Mouse (Mus musculus): ENCODE results near the gene Vpreb2. TPM values are rescaled to one million over a fixed set of nuclear protein-coding genes. Genes with fewer than 3 reads are reported as not detected.

The Vpreb2 gene
- not detected in 2 replicates for polyA plus RNA-seq (2014; fragmentation: Nextera tagmentation; extraction: Ambion mirVana)

GRCm38 (mm10) chr16:17980128-17980527 lies at the start of gene Vpreb2:
TSS of gene Vpreb2 (plus strand) at chr16:17980428.
- WGBS: 44% methylated on average over 1 of the region's 1 CpGs
- H3K4me2 ChIP-seq (ENCODE audit: low read depth, low read length, severe bottlenecking): no peak within 1 kb of the TSS
- H3K27ac ChIP-seq (ENCODE audit: low read depth, low read length): no peak within 1 kb of the TSS
- DNase-seq (ENCODE audit: low spot score) (no peak), ATAC-seq (replicated peaks; ENCODE audit: low FRiP score) (no peak)
- no peaks in the 10 kb centered on the region for H3K36me3 ChIP-seq (ENCODE audit: control insufficient read depth, insufficient read depth, low read length)
- no peaks in the 10 kb centered on the region for H3K4me1 ChIP-seq (replicated peaks; ENCODE audit: control insufficient read depth, insufficient read depth, low read length)
- no peak within 1 kb of the TSS for H3K4me3 ChIP-seq (ENCODE audit: low read depth, low read length)
- no peak within 1 kb of the TSS for H3K9ac ChIP-seq (ENCODE audit: low read length)
- no peaks in the 10 kb centered on the region for H3K9me3 ChIP-seq (ENCODE audit: control insufficient read depth, low read length)
- no peaks in the 10 kb centered on the region for H3K27me3 ChIP-seq (ENCODE audit: control insufficient read depth, insufficient read depth, low read length)

- H3K9ac ChIP-seq (ENCODE audit: low read length): no peak overlapping the region
- no peak overlapping the region for H3K4me2 ChIP-seq (ENCODE audit: low read depth, low read length, severe bottlenecking)
- no peak overlapping the region for H3K4me3 ChIP-seq (ENCODE audit: low read depth, low read length)
- no peak overlapping the region for H3K27ac ChIP-seq (ENCODE audit: low read depth, low read length)
- no peaks in the 10 kb centered on the region; the same call in 1 of the 2 replicates for H3K27me3 ChIP-seq (ENCODE audit: control insufficient read depth, insufficient read depth, low read length)
- H3K36me3 ChIP-seq (ENCODE audit: control insufficient read depth, insufficient read depth, low read length): no peaks in the 10 kb centered on the region
- peaks cover 6% of the 10 kb centered on the region for H3K4me1 ChIP-seq (replicated peaks; ENCODE audit: control insufficient read depth, insufficient read depth, low read length)
- no peaks in the 10 kb centered on the region for H3K9me3 ChIP-seq (ENCODE audit: control insufficient read depth, low read length)
- 66% methylated on average over 5 of the region's 5 CpGs for WGBS
- DNase-seq (ENCODE audit: low spot score) (no peak), ATAC-seq (replicated peaks; ENCODE audit: low FRiP score) (no peak)
Observed at GRCm38 (mm10) chr16:17931906-17932460, 48.2 kb upstream of the Vpreb2 start.

GRCm38 (mm10) chr16:17933594-17934444 lies 46.4 kb upstream of the Vpreb2 start:
- Histone ChIP-seq H3K36me3 (ENCODE audit: control insufficient read depth, insufficient read depth, low read length) (no peaks in the 10 kb centered on the region), H3K27me3 (ENCODE audit: control insufficient read depth, insufficient read depth, low read length) (no peaks in the 10 kb centered on the region; the same call in 1 of the 2 replicates), H3K4me3 (ENCODE audit: low read depth, low read length) (no peak overlapping the region), H3K9ac (ENCODE audit: low read length) (no peak overlapping the region), H3K4me2 (ENCODE audit: low read depth, low read length, severe bottlenecking) (no peak overlapping the region), H3K9me3 (ENCODE audit: control insufficient read depth, low read length) (no peaks in the 10 kb centered on the region), H3K4me1 (replicated peaks; ENCODE audit: control insufficient read depth, insufficient read depth, low read length) (peaks cover 3% of the 10 kb centered on the region; the same call in 1 of the 2 replicates), H3K27ac (ENCODE audit: low read depth, low read length) (no peak overlapping the region)
- 75% methylated on average over 9 of the region's 9 CpGs for WGBS
- ATAC-seq (replicated peaks; ENCODE audit: low FRiP score) (no peak), DNase-seq (ENCODE audit: low spot score) (no peak)

- Histone ChIP-seq H3K4me3 (ENCODE audit: low read depth, low read length) (no peak overlapping the region), H3K36me3 (ENCODE audit: control insufficient read depth, insufficient read depth, low read length) (no peaks in the 10 kb centered on the region), H3K27me3 (ENCODE audit: control insufficient read depth, insufficient read depth, low read length) (no peaks in the 10 kb centered on the region; the same call in 1 of the 2 replicates), H3K9me3 (ENCODE audit: control insufficient read depth, low read length) (no peaks in the 10 kb centered on the region), H3K4me2 (ENCODE audit: low read depth, low read length, severe bottlenecking) (no peak overlapping the region), H3K4me1 (replicated peaks; ENCODE audit: control insufficient read depth, insufficient read depth, low read length) (no peaks in the 10 kb centered on the region), H3K9ac (ENCODE audit: low read length) (no peak overlapping the region), H3K27ac (ENCODE audit: low read depth, low read length) (no peak overlapping the region)
- ATAC-seq (replicated peaks; ENCODE audit: low FRiP score) (no peak), DNase-seq (ENCODE audit: low spot score) (no peak)
- WGBS: 72% methylated on average over 3 of the region's 3 CpGs
Observed at GRCm38 (mm10) chr16:17934445-17934910, 45.8 kb upstream of the Vpreb2 start.

- Histone ChIP-seq H3K27me3 (ENCODE audit: control insufficient read depth, insufficient read depth, low read length) (no peaks in the 10 kb centered on the region; the same call in 1 of the 2 replicates), H3K27ac (ENCODE audit: low read depth, low read length) (no peak overlapping the region), H3K4me3 (ENCODE audit: low read depth, low read length) (no peak overlapping the region), H3K4me2 (ENCODE audit: low read depth, low read length, severe bottlenecking) (no peak overlapping the region), H3K9ac (ENCODE audit: low read length) (no peak overlapping the region), H3K4me1 (replicated peaks; ENCODE audit: control insufficient read depth, insufficient read depth, low read length) (no peaks in the 10 kb centered on the region), H3K36me3 (ENCODE audit: control insufficient read depth, insufficient read depth, low read length) (no peaks in the 10 kb centered on the region), H3K9me3 (ENCODE audit: control insufficient read depth, low read length) (no peaks in the 10 kb centered on the region)
- ATAC-seq (replicated peaks; ENCODE audit: low FRiP score) (no peak), DNase-seq (ENCODE audit: low spot score) (no peak)
- 87% methylated on average over 10 of the region's 10 CpGs for WGBS
Observed at GRCm38 (mm10) chr16:17936776-17937175, 43.5 kb upstream of the Vpreb2 start.

- Histone ChIP-seq H3K4me3 (ENCODE audit: low read depth, low read length) (no peak overlapping the region), H3K9me3 (ENCODE audit: control insufficient read depth, low read length) (no peaks in the 10 kb centered on the region), H3K27me3 (ENCODE audit: control insufficient read depth, insufficient read depth, low read length) (no peaks in the 10 kb centered on the region; the same call in 1 of the 2 replicates), H3K36me3 (ENCODE audit: control insufficient read depth, insufficient read depth, low read length) (no peaks in the 10 kb centered on the region), H3K9ac (ENCODE audit: low read length) (no peak overlapping the region), H3K4me1 (replicated peaks; ENCODE audit: control insufficient read depth, insufficient read depth, low read length) (no peaks in the 10 kb centered on the region), H3K27ac (ENCODE audit: low read depth, low read length) (no peak overlapping the region), H3K4me2 (ENCODE audit: low read depth, low read length, severe bottlenecking) (no peak overlapping the region)
- ATAC-seq (replicated peaks; ENCODE audit: low FRiP score) (no peak), DNase-seq (ENCODE audit: low spot score) (no peak)
- WGBS: 88% methylated on average over 7 of the region's 7 CpGs
Observed at GRCm38 (mm10) chr16:17938187-17938586, 42.0 kb upstream of the Vpreb2 start.

- H3K27ac ChIP-seq (ENCODE audit: low read depth, low read length): no peak overlapping the region
- H3K36me3 ChIP-seq (ENCODE audit: control insufficient read depth, insufficient read depth, low read length): no peaks in the 10 kb centered on the region
- H3K4me2 ChIP-seq (ENCODE audit: low read depth, low read length, severe bottlenecking): no peak overlapping the region
- no peak overlapping the region for H3K9ac ChIP-seq (ENCODE audit: low read length)
- peak; percentile 67; the same call in 1 of the 2 replicates for ATAC-seq (replicated peaks; ENCODE audit: low FRiP score)
- WGBS: 10% methylated on average over 7 of the region's 7 CpGs
- H3K27me3 ChIP-seq (ENCODE audit: control insufficient read depth, insufficient read depth, low read length): no peaks in the 10 kb centered on the region; the same call in 1 of the 2 replicates
- H3K4me1 ChIP-seq (replicated peaks; ENCODE audit: control insufficient read depth, insufficient read depth, low read length): no peaks in the 10 kb centered on the region
- DNase-seq (ENCODE audit: low spot score): peak; percentile 88
- H3K9me3 ChIP-seq (ENCODE audit: control insufficient read depth, low read length): no peaks in the 10 kb centered on the region
- H3K4me3 ChIP-seq (ENCODE audit: low read depth, low read length): no peak overlapping the region
Observed at GRCm38 (mm10) chr16:17938821-17939220, 41.4 kb upstream of the Vpreb2 start.

- Histone ChIP-seq H3K4me1 (replicated peaks; ENCODE audit: control insufficient read depth, insufficient read depth, low read length) (no peaks in the 10 kb centered on the region), H3K27me3 (ENCODE audit: control insufficient read depth, insufficient read depth, low read length) (no peaks in the 10 kb centered on the region; the same call in 1 of the 2 replicates), H3K9me3 (ENCODE audit: control insufficient read depth, low read length) (no peaks in the 10 kb centered on the region), H3K4me3 (ENCODE audit: low read depth, low read length) (no peak overlapping the region), H3K4me2 (ENCODE audit: low read depth, low read length, severe bottlenecking) (no peak overlapping the region), H3K36me3 (ENCODE audit: control insufficient read depth, insufficient read depth, low read length) (no peaks in the 10 kb centered on the region), H3K27ac (ENCODE audit: low read depth, low read length) (no peak overlapping the region), H3K9ac (ENCODE audit: low read length) (no peak overlapping the region)
- 59% methylated on average over 9 of the region's 9 CpGs for WGBS
- ATAC-seq (replicated peaks; ENCODE audit: low FRiP score) (no peak), DNase-seq (ENCODE audit: low spot score) (no peak)
Observed at GRCm38 (mm10) chr16:17939255-17939751, 40.9 kb upstream of the Vpreb2 start.
